Mouse (Mus musculus) liver, embryonic 14.5 days (tissue): ENCODE data around the gene Bcl11a. TPM values are rescaled to one million over a fixed set of nuclear protein-coding genes. Genes with fewer than 3 reads are reported as not detected.

Experiments used
- ATAC-seq: fragments of 200-750 bp; cut with Nextera tagmentation; 2 replicates; pipeline ENCODE4 v1.8.0; 2017; ENCODE audit warnings: moderate number of reproducible peaks, mild to moderate bottlenecking, moderate library complexity; ENCODE audit not compliant: insufficient read depth
- DNase-seq, 3 experiments: peaks; one replicate each; pipeline ENCODE4 v3.0.0-alpha.2; 2012 to 2013; ENCODE audit warnings: low read depth in 3 of 3, low spot score in 3 of 3
- H3K27ac ChIP-seq: fragments of 300-500 bp; sonication (generic); 2 replicates; pipeline ENCODE4 v1.5.1; 2014; ENCODE audit warnings: moderate library complexity, mild to moderate bottlenecking, control low read depth, inconsistent platforms
- H3K27me3 ChIP-seq: fragments of 300-500 bp; sonication (generic); 2 replicates; pipeline ENCODE4 v1.6.1; 2014; ENCODE audit warnings: mild to moderate bottlenecking, low read length, moderate library complexity; ENCODE audit not compliant: control insufficient read depth, insufficient read depth
- H3K36me3 ChIP-seq: fragments of 300-500 bp; sonication (generic); replicated peaks from 2 replicates; pipeline ENCODE4 v1.6.1; 2014; ENCODE audit warnings: low read depth; ENCODE audit not compliant: control insufficient read depth, insufficient read depth
- H3K4me1 ChIP-seq, 2 experiments: fragments of 200-500 bp in 1 of 2; fragments of 300-500 bp in 1 of 2; sonication (generic) in 1 of 2; replicated peaks; 2 replicates each; pipeline ENCODE4 v1.6.1; 2012 to 2014; ENCODE audit warnings: antibody characterized with exemption in 1 of 2, inconsistent platforms in 1 of 2, low read length in 1 of 2; ENCODE audit not compliant: control insufficient read depth in 2 of 2, insufficient read depth in 2 of 2
- H3K4me2 ChIP-seq: fragments of 300-500 bp; sonication (generic); 2 replicates; pipeline ENCODE4 v1.6.1; 2014; ENCODE audit warnings: low read depth, mild to moderate bottlenecking, control low read depth, moderate library complexity
- H3K4me3 ChIP-seq, 2 experiments: fragments of 200-500 bp in 1 of 2; fragments of 300-500 bp in 1 of 2; sonication (generic) in 1 of 2; 2 replicates each; pipeline ENCODE4 v1.5.1; 2012 to 2014; ENCODE audit warnings: low read depth in 2 of 2, low read length in 2 of 2, mild to moderate bottlenecking in 2 of 2, control low read depth in 1 of 2, inconsistent platforms in 1 of 2, moderate library complexity in 1 of 2; ENCODE audit not compliant: insufficient read depth in 1 of 2
- H3K9ac ChIP-seq: fragments of 300-500 bp; sonication (generic); replicated peaks from 2 replicates; pipeline ENCODE4 v1.6.1; 2014; ENCODE audit warnings: mild to moderate bottlenecking, control low read depth, moderate library complexity
- H3K9me3 ChIP-seq: fragments of 300-500 bp; sonication (generic); 2 replicates; pipeline ENCODE4 v1.6.1; 2016; ENCODE audit warnings: low read length, mixed read lengths; ENCODE audit not compliant: control insufficient read depth
- CTCF ChIP-seq: IDR thresholded peaks from 2 replicates; pipeline ENCODE4 v1.5.1; 2016; ENCODE audit warnings: antibody characterized with exemption, low read depth, control low read depth
- EP300 ChIP-seq: IDR thresholded peaks from 2 replicates; pipeline ENCODE4 v1.6.1; 2016; ENCODE audit warnings: antibody characterized with exemption, low read depth
- WGBS: fragments of 180-500 bp; shearing (Covaris S2); extraction: QIAGEN DNeasy Blood & Tissue Kit; methylation state at CpG from one replicate; pipeline ENCODE4 v1.1.7; 2014; ENCODE audit not compliant: insufficient replicate concordance; 5-methylcytosine and 5-hydroxymethylcytosine counted together
- polyA plus RNA-seq, 2 experiments: library from polyadenylated mRNA; depleted of rRNA in 1 of 2; stranded (reverse) in 1 of 2; unstranded in 1 of 2; fragments of >200 nt; fragmentation: Nextera tagmentation in 1 of 2; extraction: Ambion mirVana in 1 of 2; gene quantifications; 2 replicates each; pipeline versions ENCODE4 v1.2.1 to v1.2.3; 2012 to 2014

The Bcl11a gene
- polyA plus RNA-seq, 2 experiments: 13.0 to 29.4 TPM

DNA sequence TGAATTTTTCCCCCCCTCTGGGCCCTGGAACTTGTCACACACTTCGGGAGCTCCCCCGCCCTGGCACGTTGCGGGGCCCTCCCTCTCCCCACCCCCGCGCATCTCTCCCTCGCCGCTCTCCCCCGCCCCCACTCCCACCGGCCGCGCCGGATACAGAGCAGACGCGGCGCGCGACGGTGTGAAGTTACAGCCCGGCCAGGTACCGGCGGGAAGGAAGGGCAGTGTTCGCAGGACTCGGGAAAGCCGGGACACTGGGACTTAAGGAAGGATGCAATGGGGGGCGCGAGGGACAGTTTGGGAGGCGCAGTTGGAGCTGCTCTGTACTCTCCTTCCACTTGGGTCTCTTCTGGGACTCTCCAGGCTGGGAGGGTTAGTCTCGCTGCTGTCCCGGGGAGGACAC lies 2.7 kb downstream of the Bcl11a start:
- peak overlapping the region; percentile 68 to 83 for H3K4me3 ChIP-seq
- WGBS: under 1% methylated on average over 28 of the region's 30 CpGs
- peaks cover 0 to 13% of the 10 kb centered on the region in 2 experiments; a peak in 3 of 4 replicates for H3K4me1 ChIP-seq
- ATAC-seq (peak; percentile 55), DNase-seq (no peak)
- TF ChIP-seq CTCF (no peak), EP300 (no peak)
- no peaks in the 10 kb centered on the region for H3K27me3 ChIP-seq
- H3K36me3 ChIP-seq: peaks cover 6% of the 10 kb centered on the region
- peak overlapping the region; percentile 70 for H3K9ac ChIP-seq
- H3K9me3 ChIP-seq: no peaks in the 10 kb centered on the region
- peak overlapping the region; percentile 91 for H3K4me2 ChIP-seq
- H3K27ac ChIP-seq: peak overlapping the region; percentile 73; the same call in 1 of the 2 replicates

DNA sequence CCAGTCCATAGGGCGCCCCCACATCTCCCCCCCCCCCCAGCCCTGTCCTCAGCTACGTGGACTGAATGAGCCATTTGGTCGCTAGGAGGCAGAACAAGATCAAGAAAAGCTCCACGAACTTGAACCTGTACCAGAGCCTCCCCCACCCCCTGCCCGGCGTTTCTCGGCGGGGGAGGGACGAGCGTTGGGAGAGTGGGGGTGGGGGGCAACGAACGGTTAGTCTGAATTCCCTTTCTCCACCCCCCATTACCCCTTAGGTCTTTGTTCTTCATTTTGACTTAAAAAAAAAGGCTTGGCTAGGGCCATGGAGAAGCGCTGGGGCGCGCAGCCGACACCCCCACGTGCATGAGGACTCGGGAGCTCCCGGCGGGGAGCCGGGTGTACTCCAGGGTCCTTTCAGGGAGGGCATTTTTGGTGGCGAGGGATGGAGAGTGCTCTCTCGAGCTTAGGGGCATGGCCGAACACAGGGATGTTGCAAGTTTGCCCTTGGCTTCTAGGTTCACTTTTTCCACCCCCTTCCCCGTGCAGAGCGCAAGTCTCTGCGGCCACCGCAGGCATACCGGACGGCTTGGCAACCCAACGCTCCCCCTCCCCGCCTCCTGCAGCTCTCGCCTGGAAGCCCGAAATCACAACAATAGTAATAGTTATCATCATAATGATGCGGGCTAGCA lies 3.3 kb downstream of the Bcl11a start:
- WGBS: under 1% methylated on average over 35 of the region's 35 CpGs

DNA sequence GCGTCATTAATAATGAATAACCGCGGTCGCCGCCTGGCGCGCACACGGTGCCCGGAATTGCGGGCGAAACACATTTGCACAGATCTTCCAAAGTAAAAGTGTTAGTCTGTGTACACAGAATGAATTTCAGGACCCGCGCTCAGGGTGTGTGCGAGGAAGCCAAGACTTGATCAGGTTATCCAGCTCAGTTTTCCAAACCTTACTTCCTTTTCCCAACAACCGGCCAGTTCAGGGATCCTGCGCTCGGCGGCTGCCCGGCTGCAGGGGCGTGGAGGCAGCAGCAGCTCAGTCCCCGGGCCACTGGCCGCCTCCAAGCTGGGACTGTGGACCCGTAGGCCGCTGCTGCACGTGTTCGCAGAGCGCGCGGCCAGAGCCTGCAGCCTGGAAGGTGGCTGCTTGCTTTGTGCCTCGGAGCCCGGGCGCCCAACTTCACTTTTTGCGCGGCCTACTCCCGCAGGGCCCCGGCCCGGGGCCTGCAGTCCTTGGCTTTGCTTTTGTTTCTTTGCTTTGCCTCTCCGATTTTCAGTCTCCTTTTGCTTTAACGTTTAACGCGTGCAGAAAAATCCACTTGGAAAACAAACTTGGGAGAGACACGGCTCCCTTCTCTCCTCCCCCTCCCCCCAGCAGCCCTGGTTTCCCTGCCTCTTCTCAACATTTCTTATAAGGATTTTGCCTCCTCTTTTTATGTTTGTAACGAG lies 4.0 kb downstream of the Bcl11a start:
- TF ChIP-seq EP300 (no peak), CTCF (no peak)
- DNase-seq (no peak), ATAC-seq (peak; percentile 19; the same call in 1 of the 2 replicates)
- Histone ChIP-seq H3K27ac (peak overlapping the region; percentile 38), H3K27me3 (no peaks in the 10 kb centered on the region), H3K36me3 (peaks cover 19% of the 10 kb centered on the region), H3K4me1 (peaks cover 0 to 15% of the 10 kb centered on the region in 2 experiments; a peak in 3 of 4 replicates), H3K4me3 (peak overlapping the region; percentile 68 to 83), H3K9me3 (no peaks in the 10 kb centered on the region), H3K9ac (peak overlapping the region; percentile 70), H3K4me2 (peak overlapping the region; percentile 91)
- under 1% methylated on average over 43 of the region's 43 CpGs for WGBS

More for the DNA sequence above, 3.3 kb downstream of the Bcl11a start:
- H3K9ac ChIP-seq: peak overlapping the region; percentile 70
- H3K4me1 ChIP-seq: peaks cover 0 to 15% of the 10 kb centered on the region in 2 experiments; a peak in 3 of 4 replicates
- H3K9me3 ChIP-seq: no peaks in the 10 kb centered on the region
- TF ChIP-seq CTCF: peak; percentile 61
- no peak for TF ChIP-seq EP300
- H3K4me2 ChIP-seq: peak overlapping the region; percentile 91
- H3K4me3 ChIP-seq: peak overlapping the region; percentile 68 to 83
- ATAC-seq (peak; percentile 48), DNase-seq (no peak)
- no peaks in the 10 kb centered on the region for H3K27me3 ChIP-seq
- H3K36me3 ChIP-seq: peaks cover 12% of the 10 kb centered on the region
- no peak overlapping the region; the same call in 1 of the 2 replicates for H3K27ac ChIP-seq

DNA sequence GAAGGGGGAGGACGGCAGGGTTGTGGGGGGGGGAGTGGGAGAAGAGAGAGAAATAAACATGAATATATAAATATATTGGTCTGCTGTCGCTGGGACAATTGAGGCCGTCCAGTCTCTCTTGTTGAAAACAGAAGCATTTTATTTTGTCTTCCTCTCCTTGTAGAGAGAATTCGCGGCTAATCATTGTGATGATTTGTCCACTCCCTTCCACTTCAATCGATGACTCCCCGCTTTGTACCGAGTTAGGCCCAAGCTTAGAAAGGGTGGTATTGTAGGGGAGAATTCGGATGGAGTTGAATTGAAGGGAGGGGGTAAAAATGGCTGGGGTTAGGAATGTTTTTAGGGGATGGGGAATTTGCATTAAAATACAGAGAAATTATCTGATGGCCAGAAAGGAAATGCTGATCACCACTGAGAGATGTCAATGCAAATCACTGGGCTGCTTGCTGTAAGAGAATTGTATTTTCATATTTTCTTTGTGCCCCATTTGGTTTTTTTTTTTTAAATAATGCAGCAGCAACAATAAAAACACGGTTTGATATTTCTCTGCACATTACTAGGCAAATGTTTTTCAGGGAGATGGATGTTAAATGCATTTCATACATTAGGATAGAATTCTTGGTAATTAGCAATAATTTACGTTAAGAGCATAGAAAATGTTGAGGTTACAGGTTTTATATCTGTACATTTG lies 4.7 kb downstream of the Bcl11a start:
- no peak for ATAC-seq
- H3K36me3 ChIP-seq: peaks cover 26% of the 10 kb centered on the region
- WGBS: 9% methylated on average over 11 of the region's 11 CpGs
- DNase-seq: no peak
- peak overlapping the region; percentile 68 to 83 for H3K4me3 ChIP-seq
- H3K9me3 ChIP-seq: no peaks in the 10 kb centered on the region
- TF ChIP-seq EP300: no peak
- TF ChIP-seq CTCF: no peak
- H3K9ac ChIP-seq: peak overlapping the region; percentile 70
- peaks cover 0 to 17% of the 10 kb centered on the region in 2 experiments; a peak in 3 of 4 replicates for H3K4me1 ChIP-seq
- peak overlapping the region; percentile 38 for H3K27ac ChIP-seq
- H3K27me3 ChIP-seq: no peaks in the 10 kb centered on the region
- peak overlapping the region; percentile 91 for H3K4me2 ChIP-seq
